Mouse (Mus musculus) liver, adult 2 months (tissue): ENCODE measurements around the gene Elmod3. TPM values are rescaled to one million over a fixed set of nuclear protein-coding genes. Genes with fewer than 3 reads are reported as not detected.

Source experiments
- DNase-seq: peaks from one replicate; pipeline ENCODE4 v3.0.0-alpha.2; 2011; ENCODE audit warnings: low read depth, low spot score; ENCODE audit errors: extremely low read depth
- H3K27ac ChIP-seq: fragments of 200-500 bp; replicated peaks from 2 replicates; pipeline ENCODE4 v1.5.1; 2012; ENCODE audit warnings: low read depth, mild to moderate bottlenecking, control low read depth, inconsistent platforms, low read length; ENCODE audit not compliant: insufficient read depth
- H3K27me3 ChIP-seq: fragments of 200-500 bp; 2 replicates; pipeline ENCODE4 v1.6.1; 2012; ENCODE audit warnings: mild to moderate bottlenecking, moderate library complexity, low read length, inconsistent platforms; ENCODE audit not compliant: control insufficient read depth, insufficient read depth
- H3K36me3 ChIP-seq: fragments of 200-500 bp; 2 replicates; pipeline ENCODE4 v1.6.1; 2012; ENCODE audit warnings: low read length, inconsistent platforms; ENCODE audit not compliant: control insufficient read depth, insufficient read depth
- H3K4me1 ChIP-seq: fragments of 200-500 bp; 2 replicates; pipeline ENCODE4 v1.6.1; 2011; ENCODE audit warnings: low read length; ENCODE audit not compliant: control insufficient read depth, insufficient read depth
- H3K4me3 ChIP-seq: fragments of 200-500 bp; 2 replicates; pipeline ENCODE4 v1.5.1; 2011; ENCODE audit warnings: low read depth, mild to moderate bottlenecking, control low read depth, low read length, moderate library complexity; ENCODE audit not compliant: insufficient read depth
- H3K79me2 ChIP-seq: fragments of 200-500 bp; 2 replicates; pipeline ENCODE4 v1.6.1; 2012; ENCODE audit warnings: inconsistent platforms, mild to moderate bottlenecking, low read length, moderate library complexity; ENCODE audit not compliant: control insufficient read depth, insufficient read depth
- H3K9ac ChIP-seq: fragments of 200-500 bp; 2 replicates; pipeline ENCODE4 v1.6.1; 2012; ENCODE audit warnings: low read depth, mild to moderate bottlenecking, control low read depth, inconsistent platforms, low read length
- CTCF ChIP-seq: fragments of 200-500 bp; IDR thresholded peaks from 2 replicates; pipeline ENCODE4 v1.5.1; 2011; ENCODE audit warnings: low read depth, low read length, control low read depth
- POLR2A ChIP-seq: fragments of 200-500 bp; IDR thresholded peaks from 2 replicates; pipeline ENCODE4 v1.6.1; 2011; ENCODE audit warnings: low read length, control low read depth; ENCODE audit not compliant: insufficient read depth; ENCODE audit errors: extremely low read depth
- WGBS: fragments of 180-500 bp; shearing (Covaris S2); methylation state at CpG from one replicate; pipeline ENCODE4 v1.1.7; 2018; 5-methylcytosine and 5-hydroxymethylcytosine counted together
- polyA plus RNA-seq: library from polyadenylated mRNA; depleted of rRNA; stranded (reverse); fragments of >200 nt; gene quantifications from 2 replicates; pipeline ENCODE4 v1.2.3, GENCODE M21; 2012
- total RNA-seq: library from RNA; depleted of rRNA; stranded (reverse); fragments of >200 nt; gene quantifications from 2 replicates; pipeline ENCODE4 v1.2.3, GENCODE M21; 2014

Gene Elmod3
- total and polyA plus RNA-seq, 2 experiments = 7.6 to 14.7 TPM

- H3K4me3 ChIP-seq = no peak overlapping the region
- no peaks in the 10 kb centered on the region for H3K27me3 ChIP-seq
- no peak overlapping the region for H3K27ac ChIP-seq
- peaks cover 4% of the 10 kb centered on the region; the same call in 1 of the 2 replicates for H3K36me3 ChIP-seq
- H3K4me1 ChIP-seq = peaks cover 25% of the 10 kb centered on the region
- DNase-seq = peak; percentile 67
- WGBS = 12% methylated on average over 4 of the region's 4 CpGs
- TF ChIP-seq CTCF (peak; percentile 74), POLR2A (no peak)
- H3K79me2 ChIP-seq = peaks cover 4% of the 10 kb centered on the region; the same call in 1 of the 2 replicates
- H3K9ac ChIP-seq = 0 out of 2 replicates have a peak overlapping the region, but pooled peaks have one; percentile 22
Measured at GRCm38 (mm10) chr6:72566044-72566443, 32.2 kb downstream of the Elmod3 start.

GRCm38 (mm10) chr6:72565506-72565905 is 32.7 kb downstream of the Elmod3 start:
- Histone ChIP-seq H3K27me3 (no peaks in the 10 kb centered on the region), H3K79me2 (peaks cover 4% of the 10 kb centered on the region; the same call in 1 of the 2 replicates), H3K27ac (no peak overlapping the region), H3K4me1 (peaks cover 22% of the 10 kb centered on the region), H3K9ac (no peak overlapping the region), H3K4me3 (no peak overlapping the region), H3K36me3 (peaks cover 4% of the 10 kb centered on the region; the same call in 1 of the 2 replicates)
- DNase-seq = no peak
- 43% methylated on average over 7 of the region's 7 CpGs for WGBS
- TF ChIP-seq POLR2A (no peak), CTCF (no peak)

GRCm38 (mm10) chr6:72562894-72563293 is 35.3 kb downstream of the Elmod3 start:
- no peak for DNase-seq
- WGBS = 91% methylated on average over 5 of the region's 5 CpGs
- Histone ChIP-seq H3K4me1 (peaks cover 7% of the 10 kb centered on the region), H3K4me3 (no peak overlapping the region), H3K36me3 (peaks cover under 1% of the 10 kb centered on the region; the same call in 1 of the 2 replicates), H3K27me3 (no peaks in the 10 kb centered on the region), H3K79me2 (no peaks in the 10 kb centered on the region), H3K9ac (no peak overlapping the region), H3K27ac (no peak overlapping the region)
- TF ChIP-seq CTCF (no peak), POLR2A (no peak)

- TF ChIP-seq POLR2A (no peak), CTCF (no peak)
- no peak overlapping the region for H3K4me3 ChIP-seq
- H3K27ac ChIP-seq = no peak overlapping the region
- no peak overlapping the region for H3K9ac ChIP-seq
- no peak for DNase-seq
- H3K79me2 ChIP-seq = no peaks in the 10 kb centered on the region
- H3K27me3 ChIP-seq = no peaks in the 10 kb centered on the region
- peaks cover 6% of the 10 kb centered on the region for H3K4me1 ChIP-seq
- no peaks in the 10 kb centered on the region for H3K36me3 ChIP-seq
- 86% methylated on average over 6 of the region's 6 CpGs for WGBS
Measured at GRCm38 (mm10) chr6:72562486-72562885, 35.7 kb downstream of the Elmod3 start.

- no peaks in the 10 kb centered on the region for H3K27me3 ChIP-seq
- no peaks in the 10 kb centered on the region for H3K79me2 ChIP-seq
- no peak overlapping the region for H3K9ac ChIP-seq
- 86% methylated on average over 8 of the region's 8 CpGs for WGBS
- H3K4me1 ChIP-seq = peaks cover 5% of the 10 kb centered on the region
- no peaks in the 10 kb centered on the region for H3K36me3 ChIP-seq
- no peak overlapping the region for H3K4me3 ChIP-seq
- H3K27ac ChIP-seq = no peak overlapping the region
- no peak for DNase-seq
- TF ChIP-seq POLR2A = no peak
- TF ChIP-seq CTCF = no peak
Measured at GRCm38 (mm10) chr6:72560801-72561200, 37.4 kb downstream of the Elmod3 start.

- DNase-seq = no peak
- H3K4me1 ChIP-seq = no peaks in the 10 kb centered on the region
Measured at GRCm38 (mm10) chr6:72553079-72553412, 45.2 kb downstream of the Elmod3 start.

More at GRCm38 (mm10) chr6:72553079-72553412, 45.2 kb downstream of the Elmod3 start:
- no peaks in the 10 kb centered on the region for H3K79me2 ChIP-seq
- no peaks in the 10 kb centered on the region for H3K27me3 ChIP-seq
- H3K36me3 ChIP-seq = no peaks in the 10 kb centered on the region
- peak overlapping the region; percentile 44 for H3K9ac ChIP-seq
- TF ChIP-seq POLR2A = no peak
- TF ChIP-seq CTCF = no peak
- 22% methylated on average over 8 of the region's 8 CpGs for WGBS
- peak overlapping the region; percentile 45 for H3K4me3 ChIP-seq
- peak overlapping the region; percentile 45 for H3K27ac ChIP-seq
